Mouse (Mus musculus) activated CD4-positive, CD25-positive, alpha-beta regulatory T cell, adult 4 months (primary cell): ENCODE results near the gene Herc1. TPM values are rescaled to one million over a fixed set of nuclear protein-coding genes. Genes with fewer than 3 reads are reported as not detected.
A peak's percentile ranks its signal among the peaks of the same experiment; 100 is the strongest.

Experiments
- ATAC-seq: one replicate; pipeline ENCODE4 v1.8.0; 2017
- polyA plus RNA-seq, 2 experiments: library from polyadenylated mRNA; unstranded; fragments of 100-300 nt; shearing (Covaris generic); gene quantifications; one replicate each; pipeline ENCODE4 v1.2.1; 2017

The Herc1 gene
- 10 to 100 TPM; 31.4 to 31.8 TPM for polyA plus RNA-seq

- ATAC-seq = peak; percentile 94
Observed at GRCm38 (mm10) chr9:66349860-66350787, at the start of gene Herc1. Gene Herc1, plus strand, starts transcription at chr9:66350450.

GRCm38 (mm10) chr9:66304320-66305090 lies 45.7 kb upstream of the Herc1 start:
- ATAC-seq = no peak

- ATAC-seq = peak; percentile 91
Observed at GRCm38 (mm10) chr9:66305121-66306112, 44.8 kb upstream of the Herc1 start.

GRCm38 (mm10) chr9:66306414-66306813 lies 43.8 kb upstream of the Herc1 start:
- ATAC-seq = no peak

DNA sequence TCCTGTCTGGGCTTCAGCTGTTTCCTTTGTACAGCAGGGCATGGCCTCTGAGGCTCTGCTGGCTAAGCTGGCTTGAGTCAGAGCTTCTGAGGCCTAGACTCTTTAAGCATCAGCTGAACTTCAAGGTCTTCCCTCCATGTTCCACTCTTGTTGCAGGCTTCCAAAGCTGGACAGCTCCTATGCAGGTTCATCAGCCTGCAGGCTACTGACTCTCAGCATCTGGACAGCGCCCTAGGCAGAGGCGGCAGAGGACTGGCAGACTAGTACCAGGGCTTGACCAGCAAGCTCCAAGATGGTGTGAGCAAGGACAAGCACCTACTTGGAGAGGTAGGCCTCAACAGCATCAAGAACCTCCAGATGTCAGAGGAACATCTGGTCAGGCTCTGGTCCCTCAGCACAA lies 42.9 kb upstream of the Herc1 start:
- ATAC-seq = no peak

GRCm38 (mm10) chr9:66308741-66309140 lies 41.5 kb upstream of the Herc1 start:
- no peak for ATAC-seq

DNA sequence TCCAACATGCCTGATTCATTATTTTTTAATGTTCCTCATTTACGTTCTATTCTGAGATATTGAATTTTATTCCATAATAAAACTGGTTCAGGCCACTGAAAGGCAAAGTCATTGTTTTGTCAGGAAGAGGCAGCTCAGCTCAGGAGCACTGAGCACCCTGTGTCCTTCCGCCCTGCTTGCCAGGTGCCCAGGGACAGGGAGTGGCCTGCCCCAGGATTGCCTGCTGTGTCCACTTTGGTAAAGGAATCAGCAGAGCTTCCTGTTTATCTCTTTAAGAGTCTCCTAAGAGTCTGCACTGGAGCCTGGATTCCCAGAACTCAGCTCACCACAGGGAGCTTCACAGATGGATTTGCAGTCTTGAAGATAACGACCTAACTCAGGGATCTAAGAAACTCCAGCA lies 38.8 kb upstream of the Herc1 start:
- no peak for ATAC-seq

- no peak for ATAC-seq
Observed at GRCm38 (mm10) chr9:66316603-66317002, 33.6 kb upstream of the Herc1 start.

- no peak for ATAC-seq
Observed at GRCm38 (mm10) chr9:66322010-66322931, 28.0 kb upstream of the Herc1 start.

- ATAC-seq = no peak
Observed at GRCm38 (mm10) chr9:66326879-66327278, 23.4 kb upstream of the Herc1 start.

- ATAC-seq = no peak
Observed at GRCm38 (mm10) chr9:66329474-66329873, 20.8 kb upstream of the Herc1 start.

- no peak for ATAC-seq
Observed at GRCm38 (mm10) chr9:66330437-66330836, 19.8 kb upstream of the Herc1 start.

GRCm38 (mm10) chr9:66331548-66331947 lies 18.7 kb upstream of the Herc1 start:
- ATAC-seq = no peak

- no peak for ATAC-seq
Observed at GRCm38 (mm10) chr9:66332393-66332792, 17.9 kb upstream of the Herc1 start.

DNA sequence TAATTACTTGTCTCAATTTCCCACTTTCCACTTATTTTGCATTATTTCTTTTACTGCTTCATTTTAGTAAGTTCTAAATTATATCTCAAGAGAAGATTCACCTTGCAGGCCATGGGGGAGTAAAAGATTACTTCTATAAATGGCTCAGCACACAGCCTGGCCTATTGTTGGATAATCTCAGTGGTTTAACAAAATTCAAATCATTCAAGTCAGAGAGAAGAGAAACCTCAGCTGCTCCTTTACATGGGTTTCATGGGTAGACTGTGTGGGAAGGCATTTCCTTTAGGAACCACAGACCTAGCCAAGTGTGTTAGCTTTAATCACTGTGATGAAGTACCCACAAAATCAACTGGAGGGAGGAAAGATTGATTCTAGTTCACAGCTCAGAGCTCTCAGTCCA lies 13.0 kb upstream of the Herc1 start:
- no peak for ATAC-seq

- ATAC-seq = no peak
Observed at GRCm38 (mm10) chr9:66338005-66338782, 12.1 kb upstream of the Herc1 start.

DNA sequence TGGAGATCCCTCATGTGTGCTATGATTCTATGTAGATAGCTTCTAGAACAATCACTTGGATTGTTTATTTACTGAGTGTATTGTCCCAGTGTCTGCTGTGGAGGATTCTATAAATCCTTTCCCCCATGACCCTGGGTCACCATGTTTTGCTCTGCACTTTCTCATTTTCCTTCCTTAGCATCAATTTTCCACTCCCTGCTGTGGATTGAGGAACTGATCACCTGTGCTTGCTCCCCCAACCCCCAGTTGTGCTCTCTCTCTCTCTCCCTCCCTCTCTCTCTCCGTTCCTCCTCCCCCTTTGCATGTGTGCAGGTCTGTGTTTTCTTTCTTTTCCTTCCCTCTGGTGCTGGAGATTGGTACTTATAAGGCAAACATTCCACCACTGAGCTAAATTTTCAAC lies 10.5 kb upstream of the Herc1 start:
- ATAC-seq = no peak

DNA sequence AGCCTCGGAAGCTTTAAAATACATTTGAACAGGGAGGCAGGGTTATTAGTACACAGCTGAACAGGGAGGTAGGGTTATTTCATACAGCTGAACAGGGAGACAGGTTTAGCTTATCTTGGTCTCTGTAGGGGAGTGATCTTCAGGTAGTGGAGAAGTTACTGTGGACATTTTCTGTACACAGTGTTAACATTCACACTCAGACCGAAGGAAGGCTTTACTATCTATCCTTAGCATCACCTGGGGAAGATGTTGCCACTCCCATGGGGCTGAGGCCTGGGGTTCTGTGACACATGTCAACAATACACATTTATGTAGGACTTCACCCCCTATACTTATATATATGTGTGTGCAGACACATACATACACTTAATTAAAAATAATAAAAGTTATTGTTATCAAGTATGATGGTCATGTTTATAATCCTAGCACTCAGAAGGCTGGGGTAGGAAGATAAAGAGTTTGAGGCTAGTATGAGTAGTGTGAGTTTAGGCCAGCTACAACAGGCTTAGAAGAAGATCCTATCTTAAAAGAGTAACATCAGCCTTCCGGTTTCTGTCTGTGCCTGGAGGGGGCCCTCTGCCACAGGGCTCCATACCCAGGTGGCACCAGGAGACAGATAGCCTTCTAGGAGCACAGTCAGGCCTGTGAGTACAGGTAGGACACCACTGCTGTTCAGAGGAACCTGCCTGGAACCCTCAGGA lies 9.7 kb upstream of the Herc1 start:
- ATAC-seq = no peak

DNA sequence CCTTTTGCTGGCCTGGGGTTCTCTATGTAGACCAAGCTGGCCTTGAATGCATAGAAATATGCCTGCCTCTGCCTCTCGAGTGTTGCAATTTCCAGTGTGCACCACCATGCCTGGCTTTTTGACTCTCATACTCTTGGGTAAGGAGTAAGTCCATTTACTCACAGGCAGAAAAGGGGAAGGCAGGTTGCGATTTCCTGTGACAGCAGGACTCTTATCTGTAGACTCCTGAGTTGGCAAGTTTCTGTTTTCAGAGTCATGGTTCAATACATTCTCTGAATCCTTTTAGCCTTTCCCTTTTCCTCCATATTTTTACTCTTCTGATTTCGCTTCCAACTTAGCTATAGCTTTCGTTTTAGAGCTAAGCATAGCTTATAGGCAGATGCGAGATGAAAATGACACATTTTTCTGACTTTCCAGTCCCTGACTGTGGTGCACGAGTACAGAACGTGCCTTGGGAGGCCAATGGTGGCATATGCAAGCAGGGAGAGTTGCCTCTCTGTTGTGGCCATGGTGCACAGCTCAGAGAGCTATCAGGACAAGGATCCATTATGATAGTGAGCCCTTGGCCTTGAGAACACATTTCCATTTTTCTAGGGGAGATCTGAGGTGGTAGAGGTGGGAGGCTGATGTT lies 2.7 kb upstream of the Herc1 start:
- ATAC-seq = no peak
